Mouse (Mus musculus): Measurements from ENCODE around the gene Adprh. TPM values are rescaled to one million over a fixed set of nuclear protein-coding genes. Genes with fewer than 3 reads are reported as not detected.
"Not testable (repeated sequence)": the region's sequence is repeated elsewhere in the genome, so short reads cannot be mapped to it uniquely, and the experiment has no call there.

Gene Adprh
- polyA plus RNA-seq, 1 experiment from 2014 or later: 88.6 TPM

DNA sequence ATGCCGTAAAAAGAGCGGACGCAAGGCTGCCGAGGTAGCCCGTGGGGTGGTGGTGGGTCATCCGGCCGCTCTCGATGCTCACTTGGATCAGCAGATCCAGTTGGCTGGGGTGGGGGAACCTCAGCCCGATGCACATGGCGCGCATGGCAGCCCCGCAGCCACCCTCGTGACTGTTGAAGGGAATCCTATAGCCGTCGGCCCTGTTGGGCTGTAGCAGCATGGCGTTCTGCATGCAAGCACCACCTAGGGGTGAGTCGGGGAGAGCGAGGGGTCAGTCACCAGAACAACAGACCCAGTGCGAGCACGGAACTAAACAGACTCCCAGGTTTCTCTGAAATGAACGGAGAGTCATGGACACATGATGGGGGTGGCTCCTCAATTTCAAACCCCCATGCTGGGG lies 5.1 kb downstream of the Adprh start:
- no peak overlapping the region for H3K9ac ChIP-seq (ENCODE audit: low read length)
- ATAC-seq (replicated peaks; ENCODE audit: extremely low read depth, insufficient read depth, low FRiP score): no peak
- no peak overlapping the region for H3K27ac ChIP-seq (ENCODE audit: low read length)
- H3K4me1 ChIP-seq (ENCODE audit: control insufficient read depth, insufficient read depth, low read length): peaks cover 8% of the 10 kb centered on the region
- H3K4me3 ChIP-seq (ENCODE audit: low read length): no peak overlapping the region
- peaks cover 3% of the 10 kb centered on the region; the same call in 1 of the 2 replicates for H3K9me3 ChIP-seq (replicated peaks; ENCODE audit: control insufficient read depth, low read length)
- 86% methylated on average over 21 of the region's 21 CpGs for WGBS
- H3K36me3 ChIP-seq (ENCODE audit: control insufficient read depth, insufficient read depth): peaks cover 36% of the 10 kb centered on the region
- no peak overlapping the region for H3K4me2 ChIP-seq (ENCODE audit: low read depth, low read length)
- H3K27me3 ChIP-seq (ENCODE audit: control insufficient read depth, insufficient read depth, low read length): no peaks in the 10 kb centered on the region

DNA sequence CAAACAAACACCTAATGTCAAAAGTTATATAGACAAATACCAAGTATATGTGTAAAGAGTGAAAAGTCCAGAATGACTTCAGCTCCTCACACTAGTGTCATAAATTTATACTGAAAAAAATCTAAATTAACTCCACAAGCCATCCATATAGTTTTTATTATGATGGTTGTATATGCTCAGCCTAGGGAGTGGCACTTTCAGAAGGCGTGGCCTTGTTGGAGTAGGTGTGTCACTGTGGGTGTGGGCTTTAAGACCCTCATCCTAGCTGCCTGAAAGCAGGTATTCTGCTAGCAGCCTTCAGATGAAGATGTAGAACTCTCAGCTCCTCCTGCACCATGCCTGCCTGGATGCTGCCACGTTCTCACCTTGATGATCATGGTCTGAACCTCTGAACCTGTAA lies 6.4 kb downstream of the Adprh start:
- H3K27me3 ChIP-seq (ENCODE audit: control insufficient read depth, insufficient read depth, low read length); H3K9ac ChIP-seq (ENCODE audit: low read length); ATAC-seq (replicated peaks; ENCODE audit: extremely low read depth, insufficient read depth, low FRiP score); H3K9me3 ChIP-seq (replicated peaks; ENCODE audit: control insufficient read depth, low read length); H3K4me2 ChIP-seq (ENCODE audit: low read depth, low read length); H3K4me1 ChIP-seq (ENCODE audit: control insufficient read depth, insufficient read depth, low read length); H3K27ac ChIP-seq (ENCODE audit: low read length); H3K4me3 ChIP-seq (ENCODE audit: low read length): not testable (repeated sequence)
- peaks cover 36% of the 10 kb centered on the region for H3K36me3 ChIP-seq (ENCODE audit: control insufficient read depth, insufficient read depth)
- 92% methylated on average over 2 of the region's 2 CpGs for WGBS

DNA sequence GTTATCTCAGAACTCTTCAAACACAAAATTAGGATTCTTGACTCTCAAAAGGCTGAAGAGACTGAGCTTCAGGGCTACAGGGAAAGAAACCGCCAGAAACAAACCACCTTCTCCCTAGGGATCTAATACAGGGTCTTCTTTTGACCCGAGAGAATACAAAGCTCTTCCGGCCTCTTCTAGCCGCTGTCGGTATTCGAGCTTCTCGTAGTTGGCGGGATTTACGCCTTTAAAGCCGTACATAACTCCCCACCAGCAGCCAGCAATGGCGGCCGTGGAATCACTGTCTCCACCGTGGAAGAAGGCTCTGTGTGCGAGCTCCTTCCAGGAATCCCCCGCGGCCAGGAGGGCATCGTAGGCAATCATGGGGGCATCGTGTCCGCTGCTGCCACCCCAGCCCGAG lies 6.9 kb downstream of the Adprh start:
- Histone ChIP-seq H3K36me3 (ENCODE audit: control insufficient read depth, insufficient read depth) (peaks cover 36% of the 10 kb centered on the region), H3K9ac (ENCODE audit: low read length) (no peak overlapping the region), H3K4me3 (ENCODE audit: low read length) (no peak overlapping the region), H3K4me2 (ENCODE audit: low read depth, low read length) (no peak overlapping the region), H3K27me3 (ENCODE audit: control insufficient read depth, insufficient read depth, low read length) (no peaks in the 10 kb centered on the region), H3K9me3 (replicated peaks; ENCODE audit: control insufficient read depth, low read length) (peaks cover 3% of the 10 kb centered on the region; the same call in 1 of the 2 replicates), H3K27ac (ENCODE audit: low read length) (no peak overlapping the region), H3K4me1 (ENCODE audit: control insufficient read depth, insufficient read depth, low read length) (no peaks in the 10 kb centered on the region)
- no peak for ATAC-seq (replicated peaks; ENCODE audit: extremely low read depth, insufficient read depth, low FRiP score)
- WGBS: 92% methylated on average over 20 of the region's 20 CpGs

DNA sequence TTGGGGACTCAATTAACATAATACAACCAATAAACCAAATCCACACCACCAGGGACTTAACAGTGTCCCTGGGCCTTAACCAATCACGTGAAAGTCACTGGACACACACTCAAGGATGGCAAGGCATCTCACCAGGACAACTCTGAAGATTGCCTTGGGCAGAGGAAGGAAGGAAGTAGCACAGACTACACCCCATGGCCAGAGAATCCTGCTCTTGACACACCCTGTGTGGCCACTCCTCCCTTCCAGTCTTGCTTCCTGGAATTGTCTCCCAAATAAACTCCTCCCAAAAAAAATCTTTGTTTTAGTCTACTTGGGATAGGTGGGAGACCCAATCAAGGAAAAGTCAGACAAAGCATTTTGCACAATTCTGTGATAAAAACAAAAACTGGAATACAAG lies 7.5 kb downstream of the Adprh start:
- Histone ChIP-seq H3K27me3 (ENCODE audit: control insufficient read depth, insufficient read depth, low read length) (no peaks in the 10 kb centered on the region), H3K9me3 (replicated peaks; ENCODE audit: control insufficient read depth, low read length) (peaks cover 3% of the 10 kb centered on the region; the same call in 1 of the 2 replicates), H3K9ac (ENCODE audit: low read length) (no peak overlapping the region), H3K4me1 (ENCODE audit: control insufficient read depth, insufficient read depth, low read length) (no peaks in the 10 kb centered on the region), H3K27ac (ENCODE audit: low read length) (no peak overlapping the region), H3K36me3 (ENCODE audit: control insufficient read depth, insufficient read depth) (peaks cover 36% of the 10 kb centered on the region), H3K4me3 (ENCODE audit: low read length) (no peak overlapping the region), H3K4me2 (ENCODE audit: low read depth, low read length) (no peak overlapping the region)
- 90% methylated on average over 1 of the region's 1 CpGs for WGBS
- ATAC-seq (replicated peaks; ENCODE audit: extremely low read depth, insufficient read depth, low FRiP score): no peak

DNA sequence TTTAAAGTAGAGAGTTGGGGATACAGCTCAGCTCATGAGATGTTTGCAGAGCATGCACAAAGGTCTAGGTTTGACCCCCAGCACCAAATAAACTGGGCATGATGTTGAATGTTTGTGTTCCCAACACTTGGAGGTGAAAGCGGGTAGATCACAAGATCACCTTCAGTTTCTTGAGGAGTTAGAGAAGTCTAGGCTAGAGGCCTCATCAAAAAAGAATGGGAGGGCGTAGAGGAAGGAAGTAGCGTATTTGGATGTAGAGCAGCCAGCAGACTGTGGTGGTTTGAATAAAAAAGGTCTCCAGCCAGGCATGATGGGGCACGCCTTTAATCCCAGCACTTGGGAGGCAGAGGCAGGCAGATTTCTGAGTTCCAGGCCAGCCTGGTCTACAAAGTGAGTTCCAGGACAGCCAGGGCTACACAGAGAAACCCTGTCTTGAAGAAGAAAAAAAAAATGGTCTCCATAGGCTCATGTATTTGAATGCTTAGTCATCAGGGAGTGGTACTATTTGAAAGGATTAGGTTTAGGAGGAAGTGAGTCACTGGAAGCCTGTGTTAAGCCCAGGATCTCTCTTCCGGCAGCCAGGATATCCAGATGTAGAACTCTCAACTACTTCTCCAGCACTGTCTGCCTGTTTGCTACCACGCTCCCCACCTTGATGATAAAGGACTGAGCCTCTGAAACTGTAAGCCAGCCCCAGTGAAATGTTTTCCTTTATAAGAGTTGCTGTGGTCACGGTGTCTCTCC lies 8.6 kb downstream of the Adprh start:
- 94% methylated on average over 7 of the region's 7 CpGs for WGBS
- ATAC-seq (replicated peaks; ENCODE audit: extremely low read depth, insufficient read depth, low FRiP score): no peak

DNA sequence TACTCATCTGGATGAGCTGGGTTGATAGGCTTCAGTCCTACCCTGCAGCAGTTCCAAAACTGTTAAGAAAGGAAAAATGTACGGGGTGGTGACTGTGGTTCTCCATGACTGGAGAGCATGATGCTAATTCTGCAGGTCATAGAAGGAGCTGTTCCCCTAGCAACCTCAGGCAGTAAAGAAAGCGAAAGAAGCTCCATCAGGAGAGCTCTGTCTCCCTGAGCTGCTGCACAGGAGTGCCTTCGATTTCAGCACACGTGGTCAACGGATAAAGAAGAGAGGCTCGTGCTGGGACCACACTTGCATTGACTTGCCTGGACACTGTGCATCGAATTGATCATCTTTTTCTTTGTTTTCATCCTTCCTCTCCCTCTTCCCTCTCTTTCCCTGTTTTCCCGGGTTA lies 10.3 kb downstream of the Adprh start:
- Histone ChIP-seq H3K4me3 (ENCODE audit: low read length) (no peak overlapping the region), H3K4me1 (ENCODE audit: control insufficient read depth, insufficient read depth, low read length) (no peaks in the 10 kb centered on the region), H3K9me3 (replicated peaks; ENCODE audit: control insufficient read depth, low read length) (peaks cover 3% of the 10 kb centered on the region; the same call in 1 of the 2 replicates), H3K27me3 (ENCODE audit: control insufficient read depth, insufficient read depth, low read length) (no peaks in the 10 kb centered on the region), H3K27ac (ENCODE audit: low read length) (no peak overlapping the region), H3K36me3 (ENCODE audit: control insufficient read depth, insufficient read depth) (peaks cover 27% of the 10 kb centered on the region), H3K4me2 (ENCODE audit: low read depth, low read length) (no peak overlapping the region), H3K9ac (ENCODE audit: low read length) (no peak overlapping the region)
- ATAC-seq (replicated peaks; ENCODE audit: extremely low read depth, insufficient read depth, low FRiP score): no peak
- 83% methylated on average over 8 of the region's 8 CpGs for WGBS

More for the DNA sequence above, 8.6 kb downstream of the Adprh start:
- H3K4me2 ChIP-seq (ENCODE audit: low read depth, low read length): no peak overlapping the region
- peaks cover 32% of the 10 kb centered on the region for H3K36me3 ChIP-seq (ENCODE audit: control insufficient read depth, insufficient read depth)
- no peaks in the 10 kb centered on the region for H3K4me1 ChIP-seq (ENCODE audit: control insufficient read depth, insufficient read depth, low read length)
- no peak overlapping the region for H3K27ac ChIP-seq (ENCODE audit: low read length)
- no peak overlapping the region for H3K4me3 ChIP-seq (ENCODE audit: low read length)
- H3K27me3 ChIP-seq (ENCODE audit: control insufficient read depth, insufficient read depth, low read length): no peaks in the 10 kb centered on the region
- H3K9ac ChIP-seq (ENCODE audit: low read length): no peak overlapping the region
- peaks cover 3% of the 10 kb centered on the region; the same call in 1 of the 2 replicates for H3K9me3 ChIP-seq (replicated peaks; ENCODE audit: control insufficient read depth, low read length)

DNA sequence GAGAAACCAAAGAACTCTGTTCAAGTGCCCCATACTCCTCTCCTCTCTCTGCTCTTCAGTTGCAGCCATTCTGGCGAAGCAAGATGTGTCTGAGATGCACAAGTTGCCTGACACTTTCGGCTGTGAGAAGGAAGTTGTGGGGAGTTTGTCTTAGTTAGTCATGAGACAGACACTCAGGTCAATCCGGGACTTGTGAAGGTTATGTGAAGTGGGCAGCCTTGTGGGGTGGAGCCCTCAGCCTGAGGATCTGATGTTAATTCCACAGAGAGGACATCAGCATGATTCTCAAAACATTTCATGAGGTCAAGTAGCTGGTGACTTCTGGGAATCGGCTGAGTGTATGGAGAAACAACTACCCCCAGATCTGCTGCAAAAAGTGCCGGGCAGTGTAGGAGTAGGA lies 10.9 kb downstream of the Adprh start:
- H3K4me2 ChIP-seq (ENCODE audit: low read depth, low read length): no peak overlapping the region
- no peak for ATAC-seq (replicated peaks; ENCODE audit: extremely low read depth, insufficient read depth, low FRiP score)
- no peaks in the 10 kb centered on the region for H3K27me3 ChIP-seq (ENCODE audit: control insufficient read depth, insufficient read depth, low read length)
- H3K9ac ChIP-seq (ENCODE audit: low read length): no peak overlapping the region
- WGBS: 80% methylated on average over 5 of the region's 5 CpGs
- H3K27ac ChIP-seq (ENCODE audit: low read length): no peak overlapping the region
- no peak overlapping the region for H3K4me3 ChIP-seq (ENCODE audit: low read length)
- peaks cover 3% of the 10 kb centered on the region; the same call in 1 of the 2 replicates for H3K9me3 ChIP-seq (replicated peaks; ENCODE audit: control insufficient read depth, low read length)
- no peaks in the 10 kb centered on the region for H3K4me1 ChIP-seq (ENCODE audit: control insufficient read depth, insufficient read depth, low read length)
- peaks cover 21% of the 10 kb centered on the region for H3K36me3 ChIP-seq (ENCODE audit: control insufficient read depth, insufficient read depth)

DNA sequence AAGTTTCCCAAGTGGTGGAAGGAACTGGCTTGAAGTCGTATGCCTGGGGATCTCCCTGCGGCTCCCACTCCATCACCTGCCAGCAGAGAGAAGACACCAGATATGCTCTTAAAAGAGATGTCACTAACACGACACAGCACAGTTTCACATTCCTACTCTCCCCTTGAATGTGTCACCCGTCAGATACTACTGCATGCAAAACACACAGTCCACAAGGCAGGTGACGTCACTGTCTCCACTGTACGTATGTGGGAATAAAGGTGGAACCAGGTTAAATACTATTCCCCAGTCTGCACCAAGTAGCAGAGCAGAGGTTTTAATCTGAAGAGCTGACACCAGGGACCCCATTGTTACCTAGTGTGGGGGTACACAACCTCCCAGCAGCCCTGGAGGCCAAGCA lies 12.1 kb downstream of the Adprh start:
- no peak for ATAC-seq (replicated peaks; ENCODE audit: extremely low read depth, insufficient read depth, low FRiP score)
- peaks cover 3% of the 10 kb centered on the region; the same call in 1 of the 2 replicates for H3K9me3 ChIP-seq (replicated peaks; ENCODE audit: control insufficient read depth, low read length)
- H3K4me2 ChIP-seq (ENCODE audit: low read depth, low read length): no peak overlapping the region
- H3K27me3 ChIP-seq (ENCODE audit: control insufficient read depth, insufficient read depth, low read length): no peaks in the 10 kb centered on the region
- H3K4me1 ChIP-seq (ENCODE audit: control insufficient read depth, insufficient read depth, low read length): no peaks in the 10 kb centered on the region
- H3K4me3 ChIP-seq (ENCODE audit: low read length): no peak overlapping the region
- H3K9ac ChIP-seq (ENCODE audit: low read length): no peak overlapping the region
- peaks cover 12% of the 10 kb centered on the region for H3K36me3 ChIP-seq (ENCODE audit: control insufficient read depth, insufficient read depth)
- WGBS: 48% methylated on average over 6 of the region's 6 CpGs
- H3K27ac ChIP-seq (ENCODE audit: low read length): no peak overlapping the region

DNA sequence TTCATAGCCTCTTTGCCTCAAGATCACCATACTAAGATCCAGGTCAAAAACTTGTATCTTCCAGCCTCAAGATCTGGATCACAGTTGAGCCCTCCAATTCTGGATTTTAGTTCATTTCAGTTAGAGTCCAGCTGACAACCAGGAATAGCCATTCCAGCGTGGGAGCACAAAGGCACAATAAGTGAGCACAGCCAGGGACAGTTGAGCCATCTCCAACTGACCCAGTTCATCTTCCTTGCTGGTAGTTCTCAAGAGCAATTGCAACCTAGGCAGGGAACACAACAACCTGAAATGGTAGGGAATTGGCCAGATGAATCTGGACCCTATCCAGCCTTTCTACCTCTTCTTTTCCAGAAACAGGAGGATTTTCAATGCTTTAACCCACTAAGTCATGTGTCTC lies 13.3 kb downstream of the Adprh start:
- Histone ChIP-seq H3K4me2 (ENCODE audit: low read depth, low read length) (no peak overlapping the region), H3K4me1 (ENCODE audit: control insufficient read depth, insufficient read depth, low read length) (no peaks in the 10 kb centered on the region), H3K27ac (ENCODE audit: low read length) (no peak overlapping the region), H3K27me3 (ENCODE audit: control insufficient read depth, insufficient read depth, low read length) (no peaks in the 10 kb centered on the region), H3K4me3 (ENCODE audit: low read length) (no peak overlapping the region), H3K36me3 (ENCODE audit: control insufficient read depth, insufficient read depth) (peaks cover 2% of the 10 kb centered on the region; the same call in 1 of the 2 replicates), H3K9me3 (replicated peaks; ENCODE audit: control insufficient read depth, low read length) (0 out of 2 replicates have a peak, but pooled peaks cover under 1% of the 10 kb centered on the region), H3K9ac (ENCODE audit: low read length) (no peak overlapping the region)
- no peak for ATAC-seq (replicated peaks; ENCODE audit: extremely low read depth, insufficient read depth, low FRiP score)
- 69% methylated on average over 1 of the region's 1 CpGs for WGBS
